Mouse (Mus musculus) telencephalon, adult 2 months (tissue): ENCODE data around the gene Rfx1.

ENCODE experiments used
- DNase-seq: peaks from one replicate; pipeline ENCODE4 v3.0.0-alpha.2; 2011; ENCODE audit warnings: low read depth, low spot score

The Rfx1 gene

DNA sequence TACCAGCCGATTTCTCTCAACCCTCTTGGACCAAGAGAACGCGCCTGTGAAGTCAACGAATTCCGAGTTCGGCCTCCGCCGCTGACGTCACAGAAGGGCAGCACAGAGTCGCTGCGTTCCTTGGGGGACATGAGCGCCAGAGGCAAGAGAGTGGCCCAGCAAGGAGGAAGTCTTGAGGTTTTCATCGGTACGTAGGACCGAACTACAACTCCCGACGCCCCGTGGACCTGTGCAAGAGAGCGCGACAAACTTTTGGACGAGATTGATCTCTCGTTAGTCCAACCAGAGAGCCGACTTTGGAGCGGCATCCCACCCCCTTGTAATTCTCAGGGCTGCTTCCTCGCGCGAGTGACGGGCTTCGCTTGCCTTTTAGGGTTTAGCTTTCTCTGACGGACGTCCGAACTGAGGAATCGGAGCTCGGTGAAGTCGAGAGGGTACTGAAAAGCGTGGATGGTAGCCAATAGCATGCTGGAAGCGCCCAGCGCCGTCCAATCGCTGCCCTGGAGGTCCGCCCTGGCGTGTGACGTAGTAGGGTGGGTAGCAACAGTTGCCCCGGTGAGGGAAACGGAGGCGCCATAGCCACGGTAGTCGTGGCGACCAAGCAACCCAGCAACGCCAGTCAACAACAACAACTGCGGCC, at the start of gene Rfx1:
Gene Rfx1, plus strand, starts transcription at position 544 of the 640 bp plus-strand sequence.
- peak; percentile 100 for DNase-seq

DNA sequence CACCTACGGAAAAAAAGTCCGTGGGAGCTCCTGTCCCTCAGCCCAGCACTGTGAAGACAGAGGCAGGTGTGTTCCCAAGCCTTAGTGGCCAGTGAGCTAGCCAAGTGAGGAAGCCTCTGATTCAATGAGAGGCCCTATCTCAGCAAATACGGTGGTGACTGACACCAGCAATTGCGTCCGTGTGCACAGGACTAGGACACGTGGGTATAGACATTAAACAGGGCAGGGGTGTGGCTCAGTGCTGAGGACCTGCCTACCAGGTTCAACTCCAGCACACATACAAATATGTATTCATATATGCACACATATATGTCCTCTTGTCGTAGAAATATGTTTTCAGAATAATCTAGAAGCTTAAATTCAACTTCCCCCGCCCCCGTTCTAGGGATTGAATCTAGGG, 46.9 kb upstream of the Rfx1 start:
- DNase-seq: no peak

DNA sequence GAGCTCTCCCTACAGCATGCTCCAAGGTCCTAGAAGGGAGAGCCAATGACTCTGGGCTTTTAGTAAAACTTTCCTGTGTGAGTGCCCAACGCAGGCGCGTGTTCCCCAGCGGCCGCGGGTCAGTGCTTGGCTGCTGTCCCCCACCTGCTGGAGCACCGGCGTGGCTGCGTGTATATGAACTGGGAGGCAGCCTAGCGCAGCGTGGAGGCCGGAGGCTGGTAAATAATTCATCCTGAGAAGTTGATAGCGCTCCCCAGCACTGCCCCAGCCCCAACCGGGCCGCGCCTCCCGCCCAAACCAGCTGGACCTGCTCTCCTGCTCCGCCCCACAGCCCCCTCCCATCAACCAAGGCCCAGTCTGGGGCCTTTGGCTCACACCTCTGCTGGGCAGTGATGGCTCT, 45.5 kb upstream of the Rfx1 start, which contains the start of gene Palm3:
Gene Palm3, plus strand, starts transcription at position 376 of the 400 bp plus-strand sequence.
- DNase-seq: no peak

DNA sequence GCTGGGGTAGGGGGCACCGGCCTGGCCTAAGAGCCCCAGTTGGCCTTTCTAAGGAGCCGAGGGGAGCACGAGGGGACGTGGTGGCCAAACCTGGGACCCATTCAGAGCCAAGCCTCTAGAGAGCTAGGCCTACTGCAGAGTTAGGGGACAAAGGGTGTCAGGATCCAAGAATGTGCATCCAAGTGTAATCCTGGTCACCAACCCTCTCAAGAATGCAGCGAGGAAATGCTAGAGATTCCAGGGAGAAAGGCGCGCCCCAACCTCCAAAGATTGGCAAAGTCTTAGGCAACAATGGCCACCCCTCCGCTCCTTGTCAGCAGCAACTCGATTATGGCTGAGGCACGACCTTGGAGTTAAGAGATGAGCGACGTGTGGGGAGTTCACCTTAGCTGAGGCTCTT, 45.1 kb upstream of the Rfx1 start:
- DNase-seq: no peak

DNA sequence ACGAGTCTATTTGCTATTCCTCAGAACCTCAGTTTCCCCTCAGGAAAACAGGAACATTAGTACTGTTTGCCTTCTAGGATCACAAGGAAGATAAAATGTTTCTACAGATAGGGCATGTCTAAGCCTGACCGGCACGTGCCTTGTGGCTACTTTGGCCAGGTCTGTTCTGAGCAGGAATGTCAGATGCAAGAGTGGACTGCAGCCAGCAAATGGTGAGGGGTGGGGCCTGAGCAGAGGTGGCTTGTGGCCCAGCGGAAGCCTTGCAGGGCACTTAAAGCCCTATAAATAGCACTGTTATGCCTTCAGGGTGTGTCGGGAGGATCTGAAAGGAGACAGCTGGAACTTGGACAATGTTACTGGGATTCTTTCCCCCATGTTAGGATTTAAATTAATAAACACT, 43.5 kb upstream of the Rfx1 start:
- no peak for DNase-seq

DNA sequence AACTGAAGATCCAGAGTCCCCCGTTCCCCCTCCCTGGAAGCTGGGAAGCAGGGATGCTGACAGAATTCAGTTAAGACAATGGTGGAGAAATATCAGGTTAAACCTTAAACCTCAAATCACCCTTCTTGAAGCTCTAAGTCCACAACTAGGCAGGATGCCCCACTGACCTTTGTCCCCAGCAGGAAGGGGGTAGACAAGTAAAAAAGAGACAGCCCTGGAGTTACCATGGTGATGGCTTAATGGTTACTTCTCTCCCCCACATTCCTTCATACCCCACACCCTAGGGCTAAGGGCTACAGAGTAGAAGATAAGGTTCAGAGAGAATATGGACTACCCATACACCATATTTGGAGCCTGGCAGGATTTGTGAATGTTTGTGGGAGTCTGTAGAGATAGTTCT, 43.0 kb upstream of the Rfx1 start:
- DNase-seq: no peak

DNA sequence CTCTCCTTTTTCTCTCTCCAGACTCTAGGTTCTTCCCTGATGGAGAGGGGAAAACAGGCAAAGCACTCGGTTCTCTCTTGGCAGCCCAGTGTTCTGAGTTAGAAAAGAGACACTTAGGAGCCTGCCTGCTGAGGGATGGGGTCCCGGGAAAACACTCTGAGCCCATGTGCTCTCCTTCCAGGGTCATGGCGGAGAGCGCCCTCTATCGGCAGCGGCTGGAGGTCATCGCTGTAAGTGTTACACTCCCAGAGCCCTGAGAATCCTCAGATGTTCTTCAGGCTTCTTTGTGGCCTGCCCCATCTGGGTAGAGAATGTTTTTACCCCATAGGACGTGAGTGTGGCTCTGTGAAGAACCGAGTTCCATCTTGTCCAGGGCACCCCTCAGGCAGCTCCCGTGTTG, 42.5 kb upstream of the Rfx1 start:
- DNase-seq: no peak

DNA sequence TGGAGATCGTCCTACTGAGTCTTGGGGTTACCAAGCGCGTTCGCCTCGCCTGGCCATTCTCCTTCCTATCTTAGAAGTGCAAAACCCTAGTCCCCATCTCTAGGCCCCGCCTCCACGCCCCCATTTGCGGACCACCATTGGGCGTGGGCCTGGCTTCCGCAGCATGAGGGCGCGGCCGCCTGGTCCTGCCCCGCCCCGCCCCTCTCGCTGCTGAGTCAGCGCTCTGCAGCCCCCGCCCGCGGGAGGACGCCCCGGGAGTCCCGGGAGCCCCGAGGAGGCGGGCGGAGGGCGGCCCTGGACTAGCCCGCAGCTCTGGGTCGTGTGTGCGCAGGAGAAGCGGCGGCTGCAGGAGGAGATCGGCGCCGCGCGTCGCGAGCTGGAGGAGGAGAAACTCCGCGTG, 40.8 kb upstream of the Rfx1 start:
- no peak for DNase-seq

DNA sequence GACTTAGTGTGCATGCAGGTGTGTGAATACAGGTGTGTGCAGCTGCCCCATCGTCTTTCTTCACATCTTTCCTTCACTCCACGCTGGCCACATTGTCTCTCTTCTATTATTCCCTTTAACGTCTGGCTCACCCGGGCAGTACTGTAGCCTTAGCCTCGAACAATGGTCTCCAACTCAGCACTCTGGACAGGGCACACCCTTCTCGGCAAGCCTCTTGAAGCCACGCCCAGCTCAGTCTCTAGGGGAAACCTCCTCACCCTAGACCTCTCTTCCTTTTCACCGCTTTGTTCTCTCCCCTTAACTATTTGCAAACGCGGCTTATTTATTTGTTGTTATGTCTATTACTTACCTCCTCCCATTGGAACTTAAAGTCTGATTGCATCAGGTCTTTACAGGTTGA, 39.2 kb upstream of the Rfx1 start:
- DNase-seq: no peak

DNA sequence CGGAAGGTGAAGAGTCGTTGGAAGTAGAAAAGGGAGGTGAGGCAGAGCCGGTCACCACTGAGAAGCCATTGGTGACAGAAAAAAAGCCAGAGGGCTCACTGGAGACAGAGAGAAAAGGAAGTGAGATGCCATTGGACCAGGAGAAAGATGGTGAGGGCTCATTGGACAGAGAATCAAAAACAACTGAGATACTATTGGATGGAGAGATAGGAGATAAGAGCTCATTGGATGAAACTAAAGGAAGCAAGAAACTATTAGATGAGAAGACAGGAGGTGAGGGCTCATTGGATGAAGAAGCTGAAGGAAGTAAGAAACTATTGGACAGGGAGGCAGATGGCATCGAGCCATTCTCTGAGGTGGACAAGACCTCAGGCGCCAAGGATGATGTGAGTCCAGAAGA, 37.4 kb upstream of the Rfx1 start:
- no peak for DNase-seq

DNA sequence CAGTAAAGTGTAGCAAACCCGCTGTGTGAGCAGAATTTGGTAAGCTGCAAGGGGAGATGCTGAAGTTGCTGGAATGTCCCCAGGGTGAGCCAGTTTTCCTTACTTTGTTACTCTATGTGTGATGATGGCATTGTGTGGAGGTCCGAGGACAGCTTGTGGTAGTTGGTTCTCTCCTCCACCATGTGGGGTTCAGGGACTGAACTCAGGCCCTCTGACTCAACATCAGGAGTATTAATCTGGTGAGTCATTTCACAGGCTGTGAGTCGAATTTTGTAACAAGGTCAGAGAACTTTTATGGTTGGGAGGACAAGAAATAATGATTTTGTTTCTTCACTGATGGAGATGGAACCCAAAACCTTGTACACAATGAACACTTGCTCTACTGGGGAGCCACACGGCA, 33.9 kb upstream of the Rfx1 start:
- DNase-seq: no peak

DNA sequence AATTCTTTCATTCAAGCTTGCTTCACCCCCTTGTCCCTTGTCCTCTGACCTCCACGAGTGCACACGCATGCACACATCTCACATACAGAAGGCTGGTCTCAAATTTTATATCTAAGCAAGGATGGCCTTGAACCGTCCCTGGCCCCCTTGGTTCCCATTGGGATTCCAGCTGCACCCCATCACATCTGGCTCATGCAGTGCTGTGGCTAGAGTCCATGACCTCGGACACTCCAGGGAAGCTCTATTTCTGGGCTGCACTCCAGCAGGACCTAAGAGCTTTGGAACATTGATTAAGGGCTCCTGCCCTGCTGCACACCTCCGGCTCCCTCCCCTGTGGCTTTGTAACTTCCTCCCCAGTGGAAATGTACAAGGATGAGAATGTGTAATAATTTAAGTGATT, 28.6 kb upstream of the Rfx1 start:
- no peak for DNase-seq

DNA sequence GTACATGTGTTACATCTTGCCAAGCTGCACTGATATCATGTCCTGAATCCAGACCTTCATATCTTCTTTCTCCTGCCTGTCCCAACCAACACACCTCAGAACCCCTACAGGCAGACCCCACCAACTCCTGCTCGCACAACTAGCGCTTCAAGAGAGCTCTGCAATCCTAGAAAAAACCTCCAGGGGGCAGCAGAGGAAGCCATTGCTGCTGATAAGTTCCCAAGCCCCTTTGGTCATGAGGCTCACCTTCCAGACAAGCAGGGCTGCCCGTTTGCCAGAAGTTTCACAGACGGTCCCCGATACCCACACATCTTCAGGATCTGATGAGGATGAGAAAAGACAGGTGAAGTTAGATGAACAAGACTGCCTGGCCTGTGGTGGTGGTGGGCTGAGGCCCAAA, 27.6 kb upstream of the Rfx1 start:
- peak; percentile 22 for DNase-seq

DNA sequence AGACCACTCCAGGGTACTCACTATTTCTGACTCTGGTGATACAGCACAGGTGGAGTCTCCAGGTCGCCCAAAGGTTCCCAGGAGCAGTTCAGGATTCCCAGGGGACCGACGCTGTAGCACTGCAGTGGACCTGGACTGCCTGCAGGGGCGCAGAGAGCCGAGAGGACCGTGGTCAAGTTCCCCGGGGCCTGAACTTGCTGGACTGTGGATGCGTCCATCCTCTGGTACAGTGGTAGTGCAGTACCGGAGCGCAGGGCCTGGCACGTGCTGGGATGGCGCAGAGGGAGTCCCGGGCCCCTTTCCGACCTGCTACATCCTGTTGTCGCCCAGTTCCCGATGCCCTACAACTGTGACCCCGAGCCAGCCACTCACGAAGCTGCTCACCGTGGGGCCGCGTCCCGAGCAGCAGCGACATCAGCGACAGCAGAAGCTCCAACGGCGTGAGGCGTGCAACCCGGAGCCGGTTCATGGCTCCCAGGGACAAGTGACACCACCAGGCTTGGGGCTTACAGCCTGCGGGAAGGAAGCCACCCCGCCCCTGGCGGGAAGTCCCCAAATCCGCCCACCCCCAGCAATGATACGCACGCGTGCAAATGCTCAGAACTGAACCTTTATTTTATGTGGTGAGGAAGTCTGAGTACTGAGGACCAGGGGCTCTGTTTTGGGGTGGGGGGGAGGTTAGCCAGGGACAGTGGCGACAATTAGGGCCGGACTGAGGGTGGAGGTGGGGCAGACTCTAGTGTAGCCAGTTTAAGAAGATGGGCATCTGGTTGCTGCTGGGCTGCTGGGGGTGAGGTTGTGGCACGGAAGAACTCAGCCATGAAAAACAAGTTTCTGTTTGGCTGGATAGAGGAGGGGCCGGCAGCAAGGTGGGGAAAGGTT, 24.3 kb upstream of the Rfx1 start, which contains the start of gene Il27ra:
Gene Il27ra, minus strand, starts transcription at position 524 of the 882 bp plus-strand sequence.
- no peak for DNase-seq

DNA sequence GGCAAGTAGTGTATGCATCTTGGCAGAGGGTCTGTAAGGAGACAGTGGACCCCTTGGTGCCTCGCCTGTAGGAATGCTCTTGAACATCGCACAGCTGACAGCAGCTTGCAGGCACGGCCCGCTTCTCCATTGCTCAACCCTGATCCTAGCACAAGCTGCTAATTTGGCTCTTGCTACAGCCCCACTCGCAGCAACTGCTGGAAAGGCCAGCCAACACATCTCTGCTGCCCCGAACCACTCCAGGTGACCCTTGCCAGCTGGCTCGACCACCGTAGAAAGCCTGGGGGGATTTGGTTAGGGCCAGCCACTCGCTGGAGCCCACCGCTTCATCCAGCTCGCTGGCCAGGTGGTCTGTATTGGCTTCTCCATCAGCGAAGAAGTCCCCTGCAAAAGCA, 23.7 kb upstream of the Rfx1 start:
- no peak for DNase-seq

DNA sequence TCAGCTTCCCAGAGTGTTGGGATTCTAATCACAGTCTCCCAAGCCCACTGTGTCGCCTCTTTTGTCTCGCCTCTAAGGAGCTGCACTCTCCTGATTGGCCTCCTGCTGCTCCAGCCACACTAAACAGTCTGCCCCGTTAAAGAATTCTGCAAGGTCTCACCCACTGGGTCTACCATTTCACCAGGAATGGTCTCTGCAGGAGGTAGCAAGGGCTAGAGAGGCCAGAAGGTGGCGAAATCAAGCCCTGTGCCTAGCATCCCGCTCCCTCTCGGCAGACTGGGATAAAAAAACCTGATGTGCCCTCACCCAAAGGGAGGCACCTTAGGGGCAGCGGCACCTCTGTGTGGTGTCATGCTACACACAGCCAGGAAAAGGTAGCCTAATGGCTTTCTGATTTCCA, 22.5 kb upstream of the Rfx1 start:
- DNase-seq: no peak

DNA sequence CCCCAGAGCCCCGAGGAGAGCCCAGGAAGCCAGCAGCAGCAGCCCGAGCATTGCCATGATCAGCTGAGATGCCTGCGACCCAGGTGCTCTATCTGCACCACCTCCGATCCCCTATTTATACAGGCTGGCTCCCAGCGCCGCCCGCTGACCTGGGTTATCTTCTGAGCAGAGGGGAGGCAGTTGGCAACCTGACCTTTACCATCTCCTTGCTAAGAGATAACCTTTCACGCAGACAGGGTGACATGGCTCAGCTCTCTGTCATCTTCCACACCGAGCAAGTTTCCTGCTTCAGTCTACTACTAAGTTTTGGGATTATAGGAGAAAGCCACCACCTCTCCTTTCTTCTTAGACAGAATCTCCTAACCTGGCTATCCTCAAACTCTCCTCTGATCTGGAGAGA, 21.7 kb upstream of the Rfx1 start, which contains the start of gene Rln3:
Gene Rln3, minus strand, starts transcription at position 101 of the 400 bp plus-strand sequence.
- DNase-seq: no peak

DNA sequence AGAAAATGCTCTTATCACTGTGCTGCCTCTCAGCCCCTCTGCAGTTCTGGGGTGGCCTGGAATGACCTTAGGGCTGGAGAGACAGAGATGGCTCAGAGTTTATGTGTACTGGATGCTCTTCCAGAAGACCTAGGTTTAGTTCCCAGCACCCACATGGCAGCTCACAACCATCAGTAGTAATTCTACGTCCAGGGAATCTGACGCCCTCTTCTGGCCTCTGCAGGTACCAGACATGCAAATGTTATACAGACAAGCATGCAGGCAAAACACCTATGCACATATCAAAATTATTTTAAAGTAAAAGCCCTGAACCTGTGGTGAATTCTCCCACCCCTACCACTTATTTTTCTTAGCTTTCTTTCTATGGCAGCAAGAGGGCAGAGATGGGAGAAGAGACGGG, 20.1 kb upstream of the Rfx1 start:
- no peak for DNase-seq

DNA sequence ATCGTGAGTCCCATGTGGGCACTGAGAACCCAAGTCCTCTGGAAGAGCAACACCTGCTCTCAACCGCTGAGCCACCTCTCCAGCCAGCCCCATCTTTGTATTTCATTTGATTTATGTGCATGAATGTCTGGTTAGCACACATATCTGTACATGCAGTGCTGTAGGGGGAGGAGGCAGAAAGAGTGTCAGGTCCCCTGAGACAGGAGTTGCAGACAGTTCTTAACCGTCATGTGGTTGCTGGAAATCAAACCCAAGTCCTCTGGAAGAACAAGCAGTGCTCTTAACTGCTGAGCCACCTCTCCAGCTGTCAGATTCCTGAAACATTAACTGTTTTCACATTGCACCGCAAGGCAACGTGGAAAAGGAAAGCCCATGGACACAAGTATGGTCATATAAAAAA, 18.5 kb upstream of the Rfx1 start:
- no peak for DNase-seq

DNA sequence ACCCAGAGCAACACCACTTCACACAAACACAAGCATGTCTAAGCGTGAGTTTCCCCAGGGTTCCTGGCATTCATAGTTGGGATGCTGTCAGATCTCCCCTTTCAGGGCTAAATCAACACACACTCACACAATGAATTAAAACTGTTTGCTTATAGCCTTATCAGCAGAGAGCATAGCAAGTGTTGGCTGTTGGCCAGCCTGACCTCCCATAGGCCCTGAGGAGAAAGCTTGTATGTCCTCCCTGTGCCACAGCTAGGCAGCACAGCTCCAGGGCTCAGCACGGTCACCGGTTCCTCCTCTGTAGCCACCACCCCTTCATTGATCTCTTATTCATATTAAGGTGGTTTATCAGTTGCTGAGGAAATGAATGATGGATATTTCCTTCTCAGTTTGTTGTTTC, 13.9 kb upstream of the Rfx1 start:
- no peak for DNase-seq

DNA sequence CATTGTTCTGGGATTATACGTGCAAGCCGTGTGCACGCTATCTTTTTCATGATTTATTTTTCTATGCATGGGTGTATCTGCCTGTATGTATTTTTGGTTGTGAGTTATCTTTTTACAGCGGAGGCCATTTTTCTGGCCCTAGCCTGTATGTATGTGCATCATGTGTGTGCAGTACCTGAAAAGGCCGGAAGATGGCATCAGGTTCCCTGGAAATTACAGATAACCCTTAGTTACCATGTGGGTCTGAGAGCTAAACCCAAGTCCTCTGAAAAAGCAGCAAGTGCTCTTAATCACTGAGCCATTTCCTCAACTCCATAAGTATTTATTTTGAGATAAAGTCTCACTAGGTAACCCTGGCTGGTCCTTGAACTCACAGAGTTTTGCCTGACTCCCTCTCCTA, 13.4 kb upstream of the Rfx1 start:
- no peak for DNase-seq

DNA sequence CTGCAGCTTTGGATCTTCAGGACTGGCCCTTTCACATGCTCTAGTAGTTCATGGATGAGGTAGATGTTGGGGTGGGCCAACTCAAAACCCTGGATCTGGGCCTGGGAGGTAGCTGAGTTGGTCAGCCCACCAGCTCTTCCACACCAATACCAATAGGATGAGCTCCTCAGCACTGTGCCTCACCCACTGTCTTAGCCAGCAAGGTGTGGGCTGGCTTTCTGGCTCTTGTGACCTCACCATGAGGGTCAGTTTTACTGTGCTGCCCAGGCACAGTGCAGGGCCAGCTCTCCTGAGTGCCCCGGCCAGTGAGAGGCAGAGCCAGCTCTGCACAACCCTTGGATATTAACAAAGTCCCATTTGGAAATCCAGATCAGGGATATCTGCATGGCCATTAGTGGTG, 8.8 kb upstream of the Rfx1 start:
- no peak for DNase-seq

DNA sequence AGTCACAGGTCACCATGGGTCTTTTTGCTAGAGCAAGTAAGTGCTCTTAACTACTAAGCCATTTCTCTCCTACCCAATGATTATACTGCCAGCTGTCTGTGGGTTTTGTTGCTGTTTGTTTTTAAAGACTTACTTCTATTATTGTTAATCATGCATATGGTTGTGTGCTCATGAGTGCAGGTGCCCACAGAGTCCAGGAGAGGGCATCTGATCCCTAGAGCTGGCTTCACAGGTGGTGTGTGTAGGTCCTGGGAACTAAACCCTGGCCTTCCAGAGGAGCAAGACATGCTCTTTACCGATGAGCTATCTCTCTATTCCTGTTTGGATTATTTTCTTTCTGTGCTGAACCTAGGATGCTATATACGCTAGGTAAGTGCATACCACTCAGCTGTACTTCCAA, 7.4 kb upstream of the Rfx1 start:
- no peak for DNase-seq
